Mouse (Mus musculus) heart, postnatal 36 days (tissue): ENCODE data around the gene St6galnac4. TPM values are rescaled to one million over a fixed set of nuclear protein-coding genes. Genes with fewer than 3 reads are reported as not detected.
A peak's percentile ranks its signal among the peaks of the same experiment; 100 is the strongest.

Experiments used
- DNase-seq, 2 experiments: peaks; one replicate each; pipeline ENCODE4 v3.0.0; 2021 to 2022
- intact Hi-C: fragments of 180-260 bp; cut with DNase I; formaldehyde crosslinking; loops from one replicate; pipeline ENCODE4 v1.15.1; 2025
- total RNA-seq, 2 experiments: library from RNA; stranded (reverse); gene quantifications; 2 replicates each; pipeline ENCODE4 v1.2.3; 2021

Gene St6galnac4
- total RNA-seq, 2 experiments from 2014 or later = 18.7 to 21.7 TPM

- intact Hi-C loops = loop anchor here (10.0 kb wide), 1 partner anchor 231 kb away; no protein-coding TSS in a partner anchor
- no peak for DNase-seq
Observed at GRCm38 (mm10) chr2:32624111-32624748, 37.3 kb downstream of the St6galnac4 start.

- peak; percentile 75 for DNase-seq
- intact Hi-C loops = loop anchor here (10.0 kb wide), 1 partner anchor 229 kb away; no protein-coding TSS in a partner anchor
Observed at GRCm38 (mm10) chr2:32625212-32625872, 38.4 kb downstream of the St6galnac4 start.

- intact Hi-C loops = loop anchor here (10.0 kb wide), 1 partner anchor 229 kb away; no protein-coding TSS in a partner anchor
- peak; percentile 63 for DNase-seq
Observed at GRCm38 (mm10) chr2:32625873-32626694, 39.2 kb downstream of the St6galnac4 start.

- intact Hi-C loops = loop anchor here (10.0 kb wide), 1 partner anchor 227 kb away; no protein-coding TSS in a partner anchor
- DNase-seq = no peak
Observed at GRCm38 (mm10) chr2:32627266-32628043, 40.6 kb downstream of the St6galnac4 start.

- DNase-seq = no peak
- intact Hi-C loops = loop anchor here (10.0 kb wide), 1 partner anchor 227 kb away; no protein-coding TSS in a partner anchor
Observed at GRCm38 (mm10) chr2:32628044-32628550, 41.2 kb downstream of the St6galnac4 start.

- DNase-seq = peak; percentile 83
- intact Hi-C loops = loop anchor here (10.0 kb wide), 1 partner anchor 226 kb away; no protein-coding TSS in a partner anchor
Observed at GRCm38 (mm10) chr2:32628729-32629128, 41.8 kb downstream of the St6galnac4 start.

GRCm38 (mm10) chr2:32629276-32629976 lies 42.5 kb downstream of the St6galnac4 start:
- intact Hi-C loops = loop anchor here (10.0 kb wide), 1 partner anchor 225 kb away; no protein-coding TSS in a partner anchor
- DNase-seq = no peak

GRCm38 (mm10) chr2:32630036-32630435 lies 43.1 kb downstream of the St6galnac4 start:
- intact Hi-C loops = loop anchor here (5.0 kb wide), 2 partner anchors 37 to 127 kb away; partner anchors contain the start of gene Tor2a
- no peak for DNase-seq

- no peak for DNase-seq
- intact Hi-C loops = loop anchor here (1.0 to 5.0 kb wide), 3 partner anchors 36 to 126 kb away; partner anchors contain the start of gene Tor2a
Observed at GRCm38 (mm10) chr2:32631046-32631445, 44.2 kb downstream of the St6galnac4 start.

- peak; percentile 85 to 86 for DNase-seq
- intact Hi-C loops = loop anchor here (1.0 to 5.0 kb wide), 4 partner anchors 23 to 125 kb away; partner anchors contain the start of gene Tor2a
Observed at GRCm38 (mm10) chr2:32631737-32632394, 45.0 kb downstream of the St6galnac4 start.

- peak in 1 of 2 experiments; percentile 64 for DNase-seq
- intact Hi-C loops = loop anchor here (1.0 to 5.0 kb wide), 4 partner anchors 13 to 124 kb away; partner anchors contain the start of genes Eng and Tor2a
Observed at GRCm38 (mm10) chr2:32633660-32634059, 46.8 kb downstream of the St6galnac4 start.

- intact Hi-C loops = loop anchor here (1.0 to 5.0 kb wide), 3 partner anchors 12 to 123 kb away; partner anchors contain the start of genes Eng and Tor2a
- DNase-seq = no peak
Observed at GRCm38 (mm10) chr2:32634277-32635105, 47.6 kb downstream of the St6galnac4 start.

- intact Hi-C loops = no loop called here
- no peak for DNase-seq
Observed at GRCm38 (mm10) chr2:32636617-32637016, 49.7 kb downstream of the St6galnac4 start.

GRCm38 (mm10) chr2:32637778-32638281 lies 50.9 kb downstream of the St6galnac4 start:
- DNase-seq = peak; percentile 63 to 73
- intact Hi-C loops = no loop called here

GRCm38 (mm10) chr2:32639632-32640031 lies 52.7 kb downstream of the St6galnac4 start:
- no peak for DNase-seq
- intact Hi-C loops = no loop called here

GRCm38 (mm10) chr2:32640550-32641051 lies 53.7 kb downstream of the St6galnac4 start:
- DNase-seq = no peak
- intact Hi-C loops = no loop called here

GRCm38 (mm10) chr2:32641810-32642209 lies 54.9 kb downstream of the St6galnac4 start:
- intact Hi-C loops = no loop called here

More at GRCm38 (mm10) chr2:32641810-32642209, 54.9 kb downstream of the St6galnac4 start:
- no peak for DNase-seq
